Mouse (Mus musculus) adrenal gland, postnatal 25 days (tissue): ENCODE measurements around the gene Bdh2. TPM values are rescaled to one million over a fixed set of nuclear protein-coding genes. Genes with fewer than 3 reads are reported as not detected.

ENCODE experiments used
- DNase-seq: peaks from one replicate; pipeline ENCODE4 v3.0.0; 2021; ENCODE audit warnings: mixed read lengths
- total RNA-seq: library from RNA; stranded (reverse); gene quantifications from 2 replicates; pipeline ENCODE4 v1.2.3, GENCODE M21; 2021

Bdh2 gene
- total RNA-seq, 1 experiment from 2014 or later = 1.3 TPM

GRCm38 (mm10) chr3:135298560-135298959 lies 17.5 kb downstream of the Bdh2 start:
- peak; percentile 69 for DNase-seq

- DNase-seq = no peak
These were observed 19.1 kb downstream of the Bdh2 start for GRCm38 (mm10) chr3:135300081-135300480.

GRCm38 (mm10) chr3:135304060-135304459 lies 23.0 kb downstream of the Bdh2 start:
- DNase-seq = no peak

- DNase-seq = no peak
These were observed 23.5 kb downstream of the Bdh2 start for GRCm38 (mm10) chr3:135304566-135304965.

- peak; percentile 29 for DNase-seq
These were observed 26.6 kb downstream of the Bdh2 start, which contains the start of gene Slc9b2 for GRCm38 (mm10) chr3:135307411-135308259. TSS of gene Slc9b2 (plus strand) at chr3:135307700.

GRCm38 (mm10) chr3:135312916-135313491 lies 32.0 kb downstream of the Bdh2 start:
- DNase-seq = no peak

- DNase-seq = no peak
These were observed 32.7 kb downstream of the Bdh2 start for GRCm38 (mm10) chr3:135313727-135314126.

GRCm38 (mm10) chr3:135314811-135315210 lies 33.8 kb downstream of the Bdh2 start:
- DNase-seq = no peak

- no peak for DNase-seq
These were observed 34.9 kb downstream of the Bdh2 start for GRCm38 (mm10) chr3:135315720-135316425.

GRCm38 (mm10) chr3:135318331-135318730 lies 37.3 kb downstream of the Bdh2 start:
- no peak for DNase-seq

GRCm38 (mm10) chr3:135324354-135324753 lies 43.3 kb downstream of the Bdh2 start:
- DNase-seq = no peak

GRCm38 (mm10) chr3:135327176-135327575 lies 46.2 kb downstream of the Bdh2 start:
- DNase-seq = no peak

- no peak for DNase-seq
These were observed 46.6 kb downstream of the Bdh2 start for GRCm38 (mm10) chr3:135327601-135328000.

- DNase-seq = peak; percentile 60
These were observed 47.5 kb downstream of the Bdh2 start for GRCm38 (mm10) chr3:135328560-135328959.

- DNase-seq = no peak
These were observed 51.7 kb downstream of the Bdh2 start for GRCm38 (mm10) chr3:135332691-135333090.

GRCm38 (mm10) chr3:135333763-135334162 lies 52.7 kb downstream of the Bdh2 start:
- DNase-seq = no peak

- DNase-seq = no peak
These were observed 66.8 kb downstream of the Bdh2 start, which contains the start of gene Slc9b1 for GRCm38 (mm10) chr3:135347739-135348264. TSS of gene Slc9b1 (plus strand) at chr3:135348029.

- no peak for DNase-seq
These were observed 68.0 kb downstream of the Bdh2 start for GRCm38 (mm10) chr3:135349022-135349421.

- DNase-seq = no peak
These were observed 70.8 kb downstream of the Bdh2 start for GRCm38 (mm10) chr3:135351857-135352256.
